Mouse (Mus musculus): ENCODE measurements around the gene Rnf222.

- TF ChIP-seq EP300 (IDR thresholded peaks at IDR 0.05; ENCODE audit: low read depth) (no peak), CTCF (IDR thresholded peaks at IDR 0.05; ENCODE audit: low read depth) (no peak)
Measured at GRCm38 (mm10) chr11:68900519-68901350, 12.4 kb downstream of the Rnf222 start.
